Mouse (Mus musculus) thymus, adult 2 months (tissue): ENCODE data around the gene Acaca. TPM values are rescaled to one million over a fixed set of nuclear protein-coding genes. Genes with fewer than 3 reads are reported as not detected.
"Not testable (repeated sequence)": the region's sequence is repeated elsewhere in the genome, so short reads cannot be mapped to it uniquely, and the experiment has no call there.

Experiments
- DNase-seq: peaks from one replicate; pipeline ENCODE4 v3.0.0; 2021
- H3K27ac ChIP-seq: fragments of 200-500 bp; 2 replicates; pipeline ENCODE4 v1.5.1; 2012; ENCODE audit warnings: low read length, control low read depth; ENCODE audit not compliant: control insufficient read depth, insufficient read depth
- H3K27me3 ChIP-seq: fragments of 200-500 bp; 2 replicates; pipeline ENCODE4 v1.6.1; 2012; ENCODE audit warnings: mild to moderate bottlenecking, low read length, moderate library complexity, mixed read lengths; ENCODE audit not compliant: control insufficient read depth, insufficient read depth
- H3K36me3 ChIP-seq: fragments of 200-500 bp; 2 replicates; pipeline ENCODE4 v1.6.1; 2012; ENCODE audit warnings: mild to moderate bottlenecking, low read length, moderate library complexity; ENCODE audit not compliant: control insufficient read depth, insufficient read depth
- H3K4me1 ChIP-seq: fragments of 200-500 bp; replicated peaks from 2 replicates; pipeline ENCODE4 v1.6.1; 2012; ENCODE audit warnings: low read length; ENCODE audit not compliant: control insufficient read depth, insufficient read depth
- H3K4me3 ChIP-seq: fragments of 200-500 bp; 2 replicates; pipeline ENCODE4 v1.5.1; 2012; ENCODE audit warnings: mild to moderate bottlenecking, low read length, control low read depth, moderate library complexity; ENCODE audit not compliant: control insufficient read depth, insufficient read depth
- CTCF ChIP-seq: fragments of 200-500 bp; IDR thresholded peaks from 2 replicates; pipeline ENCODE4 v1.5.1; 2012; ENCODE audit warnings: mild to moderate bottlenecking, control low read depth, low read length, moderate library complexity, borderline replicate concordance; ENCODE audit not compliant: control insufficient read depth, poor library complexity, insufficient read depth; ENCODE audit errors: extremely low read depth
- POLR2A ChIP-seq: fragments of 200-500 bp; IDR thresholded peaks from 2 replicates; pipeline ENCODE4 v1.6.1; 2012; ENCODE audit warnings: mild to moderate bottlenecking, low read length, control low read depth, moderate library complexity; ENCODE audit not compliant: control insufficient read depth, poor library complexity, insufficient read depth; ENCODE audit errors: extremely low read depth
- WGBS: fragments of 180-500 bp; shearing (Covaris S2); methylation state at CpG from one replicate; pipeline ENCODE4 v1.1.7; 2018; 5-methylcytosine and 5-hydroxymethylcytosine counted together
- polyA plus RNA-seq: library from polyadenylated mRNA; depleted of rRNA; stranded (reverse); fragments of >200 nt; gene quantifications from 2 replicates; pipeline ENCODE4 v1.2.3, GENCODE M21; 2012

Gene Acaca
- polyA plus RNA-seq, 1 experiment: 25.3 TPM

DNA sequence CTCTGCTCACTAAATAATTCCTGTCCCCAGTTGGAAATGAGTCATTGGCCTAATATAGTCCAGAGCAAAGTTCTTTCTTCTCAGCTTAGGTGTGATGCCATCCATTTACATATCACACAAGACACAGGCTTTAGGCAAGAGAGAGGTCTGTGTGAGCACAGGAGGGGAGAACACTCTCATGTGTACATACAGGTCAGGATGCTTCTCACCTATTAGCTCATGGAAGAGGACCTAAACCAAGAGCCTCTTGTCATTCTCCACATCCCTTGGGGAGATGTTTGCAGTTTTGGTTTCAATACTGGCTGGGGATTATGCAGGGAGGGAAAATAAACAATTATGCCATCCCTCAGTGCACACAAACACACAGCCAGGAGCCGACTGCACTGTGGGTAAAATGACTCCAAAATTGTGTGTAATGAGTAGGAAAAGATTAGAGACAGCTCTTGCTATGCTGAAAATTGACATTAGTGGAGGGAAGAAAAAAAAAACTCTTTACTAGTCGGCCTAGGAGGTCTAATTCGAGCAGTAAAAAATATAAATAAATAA, 246.6 kb downstream of the Acaca start:
- no peak for DNase-seq
- H3K27me3 ChIP-seq: no peaks in the 10 kb centered on the region
- no peak for TF ChIP-seq CTCF
- TF ChIP-seq POLR2A: no peak
- H3K27ac ChIP-seq: no peak overlapping the region
- 93% methylated on average over 3 of the region's 3 CpGs for WGBS
- no peaks in the 10 kb centered on the region for H3K4me1 ChIP-seq
- H3K36me3 ChIP-seq: no peaks in the 10 kb centered on the region
- H3K4me3 ChIP-seq: no peak overlapping the region

DNA sequence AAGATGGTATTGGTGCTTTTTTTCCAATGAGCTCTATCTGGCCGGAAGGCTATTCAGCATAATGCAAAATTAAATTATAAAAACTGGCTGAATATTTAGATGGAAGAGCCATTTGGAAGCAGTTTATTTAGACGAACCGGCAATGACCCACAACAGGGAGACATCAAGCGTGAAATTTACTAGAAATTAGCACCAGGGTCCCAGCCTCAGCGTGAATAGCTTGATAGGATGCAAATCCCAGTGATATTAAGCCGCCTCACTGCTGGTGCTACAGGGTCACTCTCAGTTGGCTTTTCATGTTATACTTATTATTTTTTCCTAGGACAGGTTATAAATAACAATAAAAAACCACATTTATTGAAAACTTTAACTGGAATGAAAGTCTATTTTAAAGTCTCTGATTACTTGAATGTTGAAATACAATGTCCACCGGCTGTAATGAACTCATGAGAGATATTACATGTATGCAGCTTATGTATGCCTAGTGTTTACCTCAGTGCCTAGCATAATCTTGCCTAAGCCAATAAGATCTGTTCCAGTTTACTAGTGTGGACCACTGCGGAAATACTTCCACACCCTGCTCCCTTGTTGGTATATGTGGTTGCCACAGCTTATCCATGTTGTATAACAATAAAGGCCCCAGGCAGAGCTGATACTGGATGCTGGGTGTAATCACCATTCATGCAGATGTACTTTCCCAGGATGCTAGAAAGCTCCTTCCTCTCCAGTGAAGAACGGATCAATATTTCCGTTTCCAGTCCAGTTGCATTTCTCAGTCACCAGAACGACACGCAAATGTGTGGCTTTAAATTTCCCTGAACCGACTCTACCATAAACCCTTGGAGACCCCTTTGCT, 247.3 kb downstream of the Acaca start:
- Histone ChIP-seq H3K4me1 (no peaks in the 10 kb centered on the region), H3K27ac (no peak overlapping the region), H3K36me3 (no peaks in the 10 kb centered on the region), H3K27me3 (no peaks in the 10 kb centered on the region), H3K4me3 (no peak overlapping the region)
- no peak for TF ChIP-seq POLR2A
- no peak for DNase-seq
- 98% methylated on average over 13 of the region's 13 CpGs for WGBS

DNA sequence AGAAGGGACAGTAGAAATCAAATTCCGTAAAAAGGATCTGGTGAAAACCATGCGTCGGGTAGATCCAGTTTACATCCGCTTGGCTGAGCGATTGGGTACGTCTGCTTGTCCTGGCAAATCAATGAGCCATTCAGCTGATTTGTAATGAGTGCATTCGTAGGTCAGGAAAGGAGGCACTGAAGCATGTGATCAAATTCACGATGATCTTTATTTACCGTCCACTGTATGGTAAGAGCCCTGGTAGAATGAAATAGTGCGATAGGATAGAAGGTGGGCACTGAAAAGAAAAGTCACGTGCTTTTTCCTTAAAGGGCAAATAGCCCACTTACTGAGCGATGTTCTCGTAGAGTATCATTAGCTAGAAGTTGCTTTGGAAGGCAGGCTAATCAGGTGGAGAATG, 253.0 kb downstream of the Acaca start:
- H3K4me3 ChIP-seq: no peak overlapping the region
- WGBS: 97% methylated on average over 13 of the region's 13 CpGs
- no peak overlapping the region for H3K27ac ChIP-seq
- DNase-seq: no peak
- H3K27me3 ChIP-seq: no peaks in the 10 kb centered on the region
- no peaks in the 10 kb centered on the region for H3K36me3 ChIP-seq
- H3K4me1 ChIP-seq: no peaks in the 10 kb centered on the region
- no peak for TF ChIP-seq POLR2A
- no peak for TF ChIP-seq CTCF

DNA sequence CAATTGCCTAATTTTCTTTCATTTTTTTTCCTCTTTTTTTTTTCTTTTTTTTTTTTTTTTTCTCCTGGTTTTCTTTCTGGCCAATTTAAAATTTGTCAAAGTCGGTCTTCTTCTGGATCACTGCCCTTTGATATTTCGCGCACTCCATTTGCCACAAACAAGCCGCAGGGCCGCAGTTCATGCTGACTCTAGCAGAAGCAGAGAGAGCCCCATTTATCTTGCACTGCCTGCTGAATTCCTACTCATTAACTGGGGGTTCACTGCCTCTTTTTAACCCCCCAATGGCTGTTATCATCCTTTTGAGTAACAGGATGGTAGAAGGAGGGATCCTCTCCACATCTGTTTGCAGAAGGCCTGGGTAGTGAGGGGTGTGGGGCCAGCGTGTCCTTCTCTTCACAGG, 254.4 kb downstream of the Acaca start:
- no peak for DNase-seq
- Histone ChIP-seq H3K4me3 (no peak overlapping the region), H3K27me3 (no peaks in the 10 kb centered on the region), H3K36me3 (no peaks in the 10 kb centered on the region), H3K27ac (no peak overlapping the region), H3K4me1 (no peaks in the 10 kb centered on the region)
- no peak for TF ChIP-seq POLR2A
- TF ChIP-seq CTCF: no peak
- 98% methylated on average over 6 of the region's 6 CpGs for WGBS

DNA sequence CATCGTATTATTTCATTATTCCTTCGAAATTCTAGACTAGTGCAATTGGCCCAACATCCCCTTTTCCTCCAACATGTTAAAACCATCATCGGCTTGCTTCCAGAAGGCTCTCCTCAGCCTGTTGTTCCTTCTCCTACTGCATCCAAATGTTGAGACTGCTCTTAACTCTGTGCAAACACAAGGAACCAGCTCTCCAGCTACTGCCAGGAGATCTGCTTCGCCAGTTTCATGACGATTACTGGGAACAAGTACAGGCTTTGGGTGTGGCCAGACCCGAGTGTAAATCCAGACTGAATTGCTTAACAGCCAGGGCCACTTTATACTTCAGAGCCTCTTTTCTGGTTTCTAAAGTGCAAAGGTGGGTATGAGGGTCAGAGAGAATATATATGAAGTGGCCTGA, 259.9 kb downstream of the Acaca start:
- WGBS: 95% methylated on average over 6 of the region's 6 CpGs
- Histone ChIP-seq H3K36me3 (no peaks in the 10 kb centered on the region), H3K4me3 (no peak overlapping the region), H3K27ac (no peak overlapping the region), H3K27me3 (no peaks in the 10 kb centered on the region), H3K4me1 (no peaks in the 10 kb centered on the region)
- DNase-seq: no peak
- TF ChIP-seq CTCF (no peak), POLR2A (no peak)

DNA sequence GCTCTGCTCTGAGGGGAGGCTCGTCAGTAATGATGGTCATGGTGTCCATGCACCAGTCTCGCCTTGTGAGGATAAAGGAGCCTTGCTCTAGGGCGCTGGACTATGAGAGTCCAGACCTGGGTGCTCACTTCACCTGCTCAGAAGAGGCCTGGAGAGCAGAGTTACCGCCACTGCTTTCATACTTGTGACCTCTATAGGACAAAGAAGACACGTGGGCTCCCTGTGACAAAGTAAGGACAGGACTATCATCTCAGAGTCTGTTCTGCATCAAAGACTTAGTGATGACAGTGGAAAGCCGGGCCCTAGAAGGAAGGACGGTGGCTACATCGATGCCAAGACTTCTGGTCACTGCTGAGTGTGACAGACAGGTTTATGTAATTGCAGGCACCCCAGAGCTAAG, 261.7 kb downstream of the Acaca start:
- H3K36me3 ChIP-seq: no peaks in the 10 kb centered on the region
- no peak for TF ChIP-seq CTCF
- no peak for TF ChIP-seq POLR2A
- H3K4me1 ChIP-seq: no peaks in the 10 kb centered on the region
- no peak overlapping the region for H3K4me3 ChIP-seq
- DNase-seq: no peak
- H3K27ac ChIP-seq: no peak overlapping the region
- no peaks in the 10 kb centered on the region for H3K27me3 ChIP-seq
- WGBS: 94% methylated on average over 8 of the region's 8 CpGs

DNA sequence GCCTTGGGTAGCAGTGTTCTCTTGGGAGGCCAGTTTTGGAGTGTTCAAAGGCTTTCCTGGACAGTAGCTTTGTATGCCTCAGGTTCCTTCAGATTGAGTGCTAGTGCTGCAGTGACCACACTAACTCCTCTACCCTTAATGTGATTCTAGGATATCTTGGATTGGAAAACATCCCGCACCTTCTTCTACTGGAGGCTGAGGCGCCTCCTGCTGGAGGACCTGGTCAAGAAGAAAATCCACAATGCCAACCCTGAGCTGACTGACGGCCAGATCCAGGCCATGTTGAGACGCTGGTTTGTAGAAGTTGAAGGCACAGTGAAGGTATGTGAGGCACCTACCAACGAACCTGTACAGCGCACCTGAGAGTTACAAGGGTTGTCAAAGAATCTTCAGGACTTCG, 262.6 kb downstream of the Acaca start:
- not testable (repeated sequence) for H3K36me3 ChIP-seq, DNase-seq, H3K27me3 ChIP-seq, H3K27ac ChIP-seq, H3K4me3 ChIP-seq, H3K4me1 ChIP-seq
- 93% methylated on average over 7 of the region's 7 CpGs for WGBS
